Mouse (Mus musculus) frontal cortex, postnatal 36 days (tissue): ENCODE data around the gene Auts2.

ENCODE experiments used
- DNase-seq, 2 experiments: peaks; one replicate each; pipeline ENCODE4 v3.0.0; 2022; ENCODE audit warnings: low spot score in 2 of 2

The Auts2 gene

DNA sequence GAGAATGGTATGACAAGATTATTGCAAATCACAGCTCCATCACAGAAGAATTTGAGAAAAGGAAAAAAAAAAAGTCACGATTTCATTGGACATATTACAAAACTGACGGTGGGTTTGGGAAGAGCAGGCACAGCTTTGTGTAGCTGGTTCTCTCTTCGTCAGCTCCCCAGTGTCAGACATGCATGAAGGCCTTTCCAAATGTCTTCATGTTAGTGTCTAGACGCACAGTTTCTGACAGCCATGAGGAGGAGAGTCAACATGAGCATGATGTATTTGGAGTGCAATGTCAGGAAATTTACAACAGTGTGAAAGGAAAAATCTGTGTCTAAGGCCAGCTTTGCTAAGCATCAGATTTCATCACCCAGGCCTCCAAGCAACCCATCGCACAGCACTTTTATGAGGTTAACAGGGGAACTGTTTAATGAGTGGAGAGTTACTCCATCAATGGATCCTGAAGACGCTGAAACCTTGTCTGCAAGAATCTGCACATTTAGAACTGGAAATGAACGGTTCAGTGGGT lies 534.4 kb downstream of the Auts2 start:
- no peak for DNase-seq

DNA sequence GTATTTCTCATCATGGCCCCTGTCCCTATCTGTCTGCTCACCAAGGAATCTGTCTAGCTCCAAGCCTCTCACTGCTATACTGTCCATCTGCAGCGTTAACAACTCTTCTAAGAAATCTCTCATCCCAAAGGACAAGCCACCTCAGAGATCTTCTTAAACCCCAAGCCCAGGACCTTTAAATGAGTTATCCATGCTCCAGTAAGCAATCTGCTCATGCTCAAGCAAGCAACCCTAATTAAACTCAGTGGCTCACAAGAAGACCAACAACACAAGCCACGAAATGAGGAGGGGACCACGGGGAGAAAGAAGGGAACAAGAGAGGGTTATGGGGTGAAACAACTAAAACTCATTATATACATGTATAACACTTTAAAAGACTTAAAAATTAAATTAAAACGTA lies 535.2 kb downstream of the Auts2 start:
- no peak for DNase-seq

DNA sequence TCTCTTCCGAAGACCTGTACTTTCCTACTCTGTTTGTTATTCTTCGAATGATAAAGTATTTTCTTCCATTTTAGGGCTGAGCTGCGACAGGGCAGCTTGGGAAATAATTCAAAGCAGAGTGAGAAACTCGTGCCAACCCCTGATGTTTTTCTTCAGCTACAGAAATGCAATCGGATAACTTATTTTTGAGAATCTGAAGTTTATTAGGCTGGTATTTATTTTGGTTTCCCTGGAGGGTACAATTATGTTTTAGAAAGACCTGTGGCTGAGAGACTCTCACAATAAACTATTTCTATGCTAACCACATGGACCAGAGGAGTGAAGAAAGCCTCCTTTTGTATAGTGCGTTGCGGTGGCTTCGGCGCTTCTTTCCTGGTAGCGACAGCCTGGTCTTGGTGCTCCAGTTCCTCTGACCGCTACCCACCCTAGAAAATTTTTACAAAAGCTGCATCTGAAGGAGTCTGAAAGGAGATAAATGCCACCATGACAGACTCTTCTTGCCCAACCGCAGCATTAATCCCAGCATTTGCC lies 550.4 kb downstream of the Auts2 start:
- DNase-seq = no peak

DNA sequence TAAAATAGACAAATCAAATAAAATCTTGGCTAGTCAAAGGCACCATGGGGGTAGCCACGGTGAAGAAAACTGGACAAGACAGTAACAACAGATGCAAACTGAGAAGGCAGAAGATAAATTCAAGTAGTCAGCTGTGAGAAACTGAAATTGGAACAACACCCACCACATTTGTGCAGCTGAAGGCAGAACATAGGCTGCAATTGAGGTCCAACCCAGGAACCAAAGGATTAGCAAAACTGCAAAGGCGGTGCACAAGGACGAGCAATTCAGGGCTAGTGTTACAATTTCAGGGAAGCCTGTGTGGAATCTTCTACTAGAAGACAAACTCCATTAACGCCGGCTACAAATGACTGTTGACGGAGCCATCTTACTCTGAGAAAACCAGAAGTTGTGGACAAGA lies 550.9 kb downstream of the Auts2 start:
- peak; percentile 10 to 30 for DNase-seq

DNA sequence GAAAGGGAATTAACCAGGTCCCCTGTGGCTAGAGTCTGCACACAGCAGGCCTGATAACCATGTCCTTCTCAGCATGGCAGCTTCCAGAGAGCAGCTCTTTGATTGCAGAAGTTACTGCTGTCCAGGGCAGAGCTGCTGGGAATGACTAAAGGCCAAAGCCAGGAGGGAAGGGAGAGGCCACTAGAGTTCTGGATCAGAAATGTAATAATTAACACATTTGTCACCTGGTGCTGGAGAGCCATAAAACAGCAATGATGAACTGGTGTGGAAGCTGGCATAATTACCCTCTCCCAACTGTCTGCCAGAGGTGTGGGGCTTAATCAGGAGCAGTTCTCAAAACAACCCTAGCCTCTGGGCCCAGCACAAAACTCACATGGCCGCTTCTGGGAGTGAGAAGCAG lies 552.6 kb downstream of the Auts2 start:
- no peak for DNase-seq

DNA sequence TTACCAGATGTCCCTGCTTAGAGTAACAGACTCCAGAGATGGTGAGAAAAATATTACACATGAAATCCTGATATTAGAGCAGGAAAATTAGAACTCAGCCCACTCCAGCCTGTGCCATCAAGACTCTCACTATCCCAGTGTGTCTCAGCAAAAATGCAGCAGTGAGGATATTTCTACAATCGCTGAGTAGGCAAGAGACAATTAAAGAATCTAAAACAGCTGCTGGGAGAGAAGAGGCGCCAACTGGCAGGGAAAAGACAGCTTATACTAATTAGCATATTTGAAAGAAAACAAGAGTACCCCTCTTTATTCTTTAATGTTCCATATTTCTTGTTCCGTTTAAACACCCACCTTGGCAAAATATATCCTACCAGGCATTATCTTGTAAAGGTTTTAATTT lies 561.7 kb downstream of the Auts2 start:
- peak in 1 of 2 experiments; percentile 36 for DNase-seq

DNA sequence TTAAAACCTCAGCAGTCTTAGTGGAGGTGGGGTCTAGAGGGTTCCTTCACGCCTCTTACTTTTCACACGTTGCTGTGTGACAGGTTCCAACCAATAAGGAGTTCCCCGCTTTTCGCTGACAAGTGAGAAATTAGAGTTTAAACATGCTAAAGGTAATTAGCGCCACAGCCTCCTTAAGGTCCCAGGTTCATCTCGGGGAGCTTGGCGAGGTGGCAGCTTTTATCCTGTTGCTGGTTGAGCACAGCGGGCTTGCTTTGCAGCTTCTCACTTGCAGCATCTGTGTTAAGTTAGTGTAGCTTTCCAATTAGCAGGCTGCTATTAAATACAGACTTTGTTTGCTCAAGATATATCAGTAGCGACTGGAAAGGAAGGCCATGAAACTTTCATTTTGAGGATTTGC lies 564.2 kb downstream of the Auts2 start:
- no peak for DNase-seq

DNA sequence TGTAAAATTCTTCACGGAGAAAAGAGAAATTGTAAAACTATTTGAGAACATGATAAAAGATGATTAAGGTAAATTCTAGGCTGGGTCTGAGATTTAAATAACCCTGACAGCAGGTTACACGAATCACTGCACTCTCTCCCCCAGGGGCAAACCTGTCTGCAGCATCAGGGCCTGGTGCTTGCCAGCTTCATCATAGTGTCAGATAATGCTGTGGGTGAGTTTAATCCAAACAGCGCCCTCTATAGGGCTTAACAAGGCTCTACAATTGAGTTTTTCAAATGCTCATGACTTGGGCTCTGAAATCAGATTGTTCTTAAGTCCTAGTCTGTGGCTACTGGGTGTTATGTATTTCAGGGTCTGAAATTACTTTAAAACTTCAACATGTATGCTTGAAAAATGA lies 565.6 kb downstream of the Auts2 start:
- no peak for DNase-seq

DNA sequence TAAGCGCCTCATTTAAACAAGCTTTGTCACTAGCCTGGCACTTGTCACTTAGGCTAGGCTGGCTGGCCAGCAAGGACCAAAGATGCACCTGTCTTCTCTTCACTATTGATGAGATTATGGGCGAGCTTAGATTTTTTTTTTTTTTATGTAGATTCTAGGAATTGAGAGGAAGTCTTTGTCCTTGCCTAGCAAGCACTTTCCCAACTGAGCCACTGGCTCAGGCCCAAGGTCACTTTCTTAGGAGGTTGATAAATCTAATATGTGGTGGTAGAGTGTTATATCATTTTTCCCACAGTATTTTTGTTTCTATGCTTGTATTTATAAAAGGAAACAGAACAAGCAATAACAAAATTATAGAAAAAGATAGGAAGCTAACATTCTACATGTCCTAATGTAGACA lies 571.2 kb downstream of the Auts2 start:
- no peak for DNase-seq

DNA sequence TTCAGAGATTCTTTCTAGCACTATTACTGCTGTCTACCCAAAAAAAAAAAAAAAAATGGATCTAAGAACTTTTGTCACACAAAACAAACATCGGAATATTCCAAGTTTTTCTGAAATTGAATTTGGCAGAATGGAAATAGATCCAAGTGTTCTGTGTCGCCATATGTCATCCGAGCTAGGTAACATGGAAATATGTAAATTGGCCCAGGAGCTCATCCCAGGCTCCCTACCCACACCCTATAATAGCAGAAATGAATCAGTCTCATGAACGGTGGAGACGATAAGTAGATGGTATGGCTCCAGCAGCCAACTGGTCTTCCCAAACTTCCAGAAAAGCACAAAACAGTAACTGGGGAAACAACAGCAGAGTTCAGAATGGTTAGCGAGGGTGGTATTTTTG lies 577.6 kb downstream of the Auts2 start:
- DNase-seq = peak in 1 of 2 experiments; percentile 14

DNA sequence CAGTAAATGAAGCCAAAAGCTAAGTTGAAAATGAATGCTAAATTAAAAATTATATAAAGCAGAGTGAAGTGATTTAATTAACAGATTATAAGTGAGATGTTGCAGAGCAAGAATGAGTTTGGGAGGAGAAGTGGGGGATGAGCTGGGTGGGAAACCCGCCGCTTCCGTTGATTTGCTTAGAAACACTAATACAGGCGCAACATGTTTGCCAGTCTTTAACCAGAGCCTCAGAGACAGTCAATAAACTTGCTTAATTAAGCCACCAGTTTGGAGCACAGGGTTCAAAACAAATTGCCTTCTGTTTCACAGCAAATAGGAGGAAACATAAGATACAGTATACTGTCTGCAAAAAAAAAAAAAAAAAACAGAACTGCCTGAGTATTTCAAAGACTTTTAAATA lies 579.6 kb downstream of the Auts2 start:
- no peak for DNase-seq

DNA sequence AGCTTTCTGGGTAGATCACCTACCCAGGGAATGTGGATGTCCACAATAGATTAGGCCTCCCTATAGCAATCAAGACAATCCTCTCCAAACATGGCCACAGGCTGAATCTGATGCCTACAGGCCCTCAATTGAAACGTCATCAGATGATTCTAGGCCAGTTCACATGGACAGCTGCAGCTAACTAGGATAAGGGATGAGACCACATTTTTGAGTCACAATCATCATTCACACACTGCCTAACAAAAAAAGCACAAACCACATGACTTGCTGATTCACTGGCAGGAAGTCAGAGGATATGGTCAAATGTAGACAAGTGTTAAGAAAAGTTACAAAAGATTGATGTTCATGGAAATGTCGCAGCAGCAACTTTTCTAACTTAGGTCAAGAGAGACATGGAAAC lies 581.3 kb downstream of the Auts2 start:
- DNase-seq = no peak

DNA sequence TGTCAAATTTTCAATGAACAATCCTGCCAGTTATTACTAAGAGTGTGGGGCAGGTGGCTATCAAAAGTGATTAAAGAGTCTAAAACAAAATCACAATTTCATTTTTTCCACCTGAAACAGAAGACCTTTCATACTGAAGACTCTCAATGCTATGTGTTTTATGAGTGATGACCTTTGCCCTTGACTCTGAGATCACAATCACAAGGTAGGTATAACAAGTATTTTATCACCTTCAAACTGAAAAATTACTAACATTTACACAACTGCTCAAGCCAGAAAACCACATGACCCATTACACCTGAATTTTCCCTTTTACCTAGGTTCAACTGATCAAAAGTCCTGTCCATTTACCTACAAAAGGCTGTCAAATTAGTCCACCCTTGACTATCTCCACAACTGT lies 582.7 kb downstream of the Auts2 start:
- DNase-seq = no peak

DNA sequence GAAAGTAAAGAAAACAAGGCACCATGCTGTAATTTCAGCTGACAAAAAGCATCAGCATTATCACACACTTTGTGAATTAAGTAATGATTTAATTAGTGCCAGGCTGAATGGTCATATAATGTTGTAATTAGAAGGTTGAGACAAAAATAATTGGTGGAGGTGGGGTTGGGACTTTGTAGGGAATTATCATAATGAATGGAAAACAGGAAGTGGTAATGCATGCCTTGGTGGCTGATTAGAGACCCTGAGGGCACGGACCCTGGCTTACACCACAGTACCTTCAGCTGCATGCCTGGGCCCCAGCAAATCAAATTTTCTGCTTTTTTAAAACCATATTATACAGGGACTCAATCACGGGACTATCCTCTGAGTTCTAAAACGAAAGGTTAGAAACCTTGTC lies 586.1 kb downstream of the Auts2 start:
- DNase-seq = no peak

DNA sequence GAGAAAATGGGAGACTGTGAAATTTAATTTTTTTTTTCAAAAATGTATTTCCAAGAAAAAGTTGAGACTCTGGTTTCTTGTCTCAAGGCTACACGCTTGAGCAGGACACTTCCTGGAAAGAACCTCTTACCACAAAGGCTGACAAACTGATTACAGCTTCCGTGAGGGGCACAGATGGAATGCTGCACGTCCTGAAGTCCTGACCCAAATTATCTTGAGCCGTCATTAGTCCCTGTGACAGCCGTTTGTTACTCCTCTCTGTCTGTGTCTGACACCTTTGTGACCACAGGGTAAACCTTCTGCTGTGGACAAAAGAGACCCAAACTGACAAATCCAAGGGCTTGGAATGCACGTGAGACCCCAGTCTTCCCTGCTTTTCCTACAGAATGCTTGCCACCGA lies 587.1 kb downstream of the Auts2 start:
- no peak for DNase-seq

DNA sequence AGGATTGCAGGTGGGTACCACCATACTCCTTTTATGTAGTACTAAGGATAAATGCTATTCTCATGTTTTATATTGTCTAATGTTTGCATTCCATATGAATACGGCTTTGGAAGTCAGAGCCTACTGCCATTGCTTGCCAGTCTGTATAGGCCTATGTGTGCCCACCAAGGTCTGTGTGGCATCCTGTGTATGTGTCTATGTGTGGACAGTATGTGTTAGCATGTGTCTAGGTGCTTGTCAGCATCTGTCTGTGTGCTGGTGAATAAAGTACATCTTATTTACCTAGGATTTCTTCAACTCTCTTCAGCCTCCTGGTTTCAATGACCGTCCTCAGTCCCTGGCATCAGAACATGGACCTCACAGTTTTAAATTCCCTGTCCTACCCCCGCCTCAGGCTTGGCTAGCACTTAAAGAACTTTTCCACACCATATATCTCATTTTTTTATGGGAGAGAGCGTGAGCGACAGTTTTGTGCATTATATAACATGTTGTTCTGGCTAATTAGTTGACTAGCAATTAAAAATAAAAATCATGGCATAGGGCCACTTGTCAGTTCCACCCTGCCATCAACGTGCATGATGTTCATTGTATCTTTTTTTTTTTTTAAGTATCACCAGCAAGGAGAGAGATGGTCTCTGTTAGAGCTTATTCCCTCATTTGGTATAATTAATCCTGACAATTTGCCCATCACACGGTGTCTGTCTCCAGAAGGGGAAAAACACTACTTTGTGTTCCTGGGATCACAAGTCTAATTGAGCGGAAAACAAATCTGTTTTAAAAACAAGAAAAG lies 587.7 kb downstream of the Auts2 start:
- no peak for DNase-seq

DNA sequence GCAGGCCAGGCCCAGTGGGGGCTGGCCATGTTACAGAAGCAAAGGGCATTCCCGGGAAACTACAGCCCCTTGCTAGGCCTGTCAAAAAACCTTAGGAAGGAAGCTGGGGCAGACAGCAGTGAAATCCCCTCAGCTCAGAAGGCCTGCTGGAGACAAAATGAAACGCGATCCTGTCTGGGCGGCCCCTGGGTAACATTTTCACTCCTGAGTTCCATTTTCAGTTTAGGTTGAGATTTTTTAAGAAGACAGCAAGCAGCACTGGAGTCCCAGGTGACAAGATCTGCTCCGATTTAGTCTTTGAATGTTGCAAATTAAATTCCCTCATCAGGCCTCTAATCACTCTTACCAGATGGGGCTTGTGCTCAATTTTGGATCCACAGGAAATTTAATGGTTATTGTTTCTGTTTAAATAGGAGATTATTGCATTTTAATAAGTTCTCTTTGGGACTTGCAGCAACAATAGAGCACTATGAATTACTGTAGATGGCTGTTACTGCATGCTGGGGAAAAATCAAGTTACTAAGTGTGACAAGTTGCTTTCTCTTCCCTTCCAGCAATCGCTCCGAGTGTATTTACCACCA lies 594.5 kb downstream of the Auts2 start:
- no peak for DNase-seq

DNA sequence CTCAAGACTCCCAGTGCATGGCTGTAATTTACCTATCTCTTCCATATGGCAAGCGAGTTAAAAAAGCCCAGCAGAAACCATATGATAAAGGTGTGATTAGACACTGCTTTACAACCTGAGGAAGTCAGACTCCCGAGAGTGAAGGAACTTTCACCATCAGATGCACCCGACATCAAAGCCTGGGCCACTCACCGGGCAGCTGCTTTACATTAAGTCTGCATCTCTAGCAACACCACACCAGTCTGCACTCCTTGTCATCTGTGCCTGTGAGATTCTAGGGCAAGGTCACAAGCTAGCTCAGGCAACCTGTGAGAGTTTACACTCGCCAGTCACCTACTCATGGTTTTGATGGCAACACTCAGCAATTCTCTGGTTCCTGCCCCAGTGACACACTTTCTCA lies 596.3 kb downstream of the Auts2 start:
- no peak for DNase-seq

DNA sequence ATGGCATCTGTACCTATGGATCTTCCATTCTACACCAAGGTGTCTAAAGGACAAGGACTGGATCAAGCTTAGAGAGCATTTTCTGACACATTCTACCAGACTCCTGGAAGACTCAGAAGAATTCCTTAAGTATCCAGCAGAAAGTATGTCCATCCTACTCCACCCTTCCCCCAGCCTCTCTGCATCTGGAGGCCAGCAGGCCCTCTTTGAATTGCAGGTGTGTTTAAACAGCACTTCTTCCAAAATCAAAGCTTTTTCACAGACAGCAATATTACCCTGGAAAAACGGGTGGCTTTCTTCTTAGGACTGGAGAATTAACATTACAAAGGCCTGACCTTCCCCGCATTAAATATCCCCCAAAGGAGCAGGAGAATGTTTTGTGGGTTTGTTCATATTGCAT lies 598.4 kb downstream of the Auts2 start:
- no peak for DNase-seq

DNA sequence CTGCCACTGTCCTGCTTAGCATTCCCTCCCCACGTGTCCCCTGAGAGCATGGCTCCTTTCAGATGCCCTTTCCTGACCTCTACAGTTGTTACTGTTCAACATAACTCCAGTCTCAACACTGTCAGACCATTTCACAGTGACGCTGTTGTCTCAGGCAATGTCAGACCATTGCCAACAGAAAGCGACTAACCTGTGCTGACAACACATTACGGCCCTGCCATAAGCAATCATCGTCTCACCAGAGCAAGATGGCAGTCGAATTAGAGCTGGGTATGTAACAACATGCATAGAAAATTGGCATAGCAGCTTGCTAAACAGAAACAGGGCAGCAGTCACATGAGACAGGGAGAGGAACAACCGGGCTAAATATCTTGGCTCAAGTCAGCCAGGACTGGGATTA lies 614.4 kb downstream of the Auts2 start:
- DNase-seq = no peak

DNA sequence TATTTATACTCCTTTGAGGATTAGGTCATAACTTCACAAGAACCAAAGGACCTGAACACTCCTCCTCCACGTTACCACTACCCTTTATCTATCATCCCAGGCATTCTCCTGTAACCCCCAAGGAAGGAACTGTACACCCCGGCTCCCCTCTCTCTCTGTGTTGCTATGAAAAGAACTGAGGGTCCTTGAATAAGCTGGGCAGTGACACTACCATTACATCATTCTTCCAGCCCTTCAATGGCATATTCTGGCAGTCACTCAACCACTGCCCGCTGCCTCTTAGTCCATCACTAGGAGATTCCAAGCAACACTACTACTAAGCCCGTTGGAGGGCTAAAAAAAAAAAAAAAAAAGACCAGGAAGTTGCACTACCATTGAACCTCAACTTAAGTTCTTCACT lies 620.4 kb downstream of the Auts2 start:
- DNase-seq = no peak

DNA sequence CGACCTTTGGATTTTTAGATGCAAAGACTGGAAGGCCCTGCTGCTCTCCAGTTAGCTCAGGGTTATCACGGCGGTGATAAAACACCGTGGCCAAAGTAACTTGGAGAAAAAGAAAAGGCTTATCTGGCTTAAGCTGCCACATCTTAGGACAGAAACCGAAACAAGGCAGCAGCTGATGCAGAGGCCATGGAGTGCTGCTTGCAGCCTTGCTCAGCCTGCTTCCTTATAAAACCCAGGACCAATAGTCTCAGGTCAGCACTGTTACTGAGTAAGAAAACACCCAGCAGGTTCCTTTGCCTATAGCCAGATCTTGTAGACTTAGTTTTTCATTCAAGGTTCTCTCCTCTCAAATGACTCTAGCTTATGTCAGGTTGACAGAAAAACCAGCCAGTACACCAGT lies 621.0 kb downstream of the Auts2 start:
- no peak for DNase-seq
